Mouse (Mus musculus) kidney, adult 2 months (tissue): Measurements from ENCODE around the gene 1700102P08Rik. TPM values are rescaled to one million over a fixed set of nuclear protein-coding genes. Genes with fewer than 3 reads are reported as not detected.

Source experiments
- DNase-seq: peaks from one replicate; pipeline ENCODE4 v3.0.0; 2021
- H3K27ac ChIP-seq: fragments of 200-500 bp; 2 replicates; pipeline ENCODE4 v1.5.1; 2012; ENCODE audit warnings: low read depth, low read length, control low read depth, inconsistent platforms; ENCODE audit not compliant: insufficient read depth
- H3K27me3 ChIP-seq: fragments of 200-500 bp; replicated peaks from 2 replicates; pipeline ENCODE4 v1.6.1; 2012; ENCODE audit warnings: mild to moderate bottlenecking, moderate library complexity, low read length, inconsistent platforms; ENCODE audit not compliant: control insufficient read depth, insufficient read depth
- H3K36me3 ChIP-seq: fragments of 200-500 bp; 2 replicates; pipeline ENCODE4 v1.6.1; 2012; ENCODE audit warnings: mild to moderate bottlenecking, moderate library complexity, low read length, inconsistent platforms; ENCODE audit not compliant: control insufficient read depth, insufficient read depth
- H3K4me1 ChIP-seq: fragments of 200-500 bp; 2 replicates; pipeline ENCODE4 v1.6.1; 2011; ENCODE audit warnings: low read length; ENCODE audit not compliant: control insufficient read depth, insufficient read depth
- H3K4me3 ChIP-seq: fragments of 200-500 bp; 2 replicates; pipeline ENCODE4 v1.5.1; 2011; ENCODE audit warnings: mild to moderate bottlenecking, low read depth, low read length, control low read depth; ENCODE audit not compliant: insufficient read depth
- CTCF ChIP-seq: fragments of 200-500 bp; conservative IDR thresholded peaks from 2 replicates; pipeline ENCODE4 v1.5.1; 2011; ENCODE audit warnings: low read depth, mild to moderate bottlenecking, control low read depth, low read length, moderate library complexity, mixed read lengths; ENCODE audit not compliant: insufficient read depth, insufficient read length
- POLR2A ChIP-seq: fragments of 200-500 bp; IDR thresholded peaks from one replicate; pipeline ENCODE4 v1.6.1; 2011; ENCODE audit warnings: low read depth, low read length, control low read depth
- WGBS: fragments of 180-500 bp; shearing (Covaris S2); methylation state at CpG from one replicate; pipeline ENCODE4 v1.1.7; 2018; 5-methylcytosine and 5-hydroxymethylcytosine counted together
- polyA plus RNA-seq: library from polyadenylated mRNA; depleted of rRNA; stranded (reverse); fragments of >200 nt; gene quantifications from 2 replicates; pipeline ENCODE4 v1.2.3, GENCODE M21; 2012

1700102P08Rik gene
- polyA plus RNA-seq, 1 experiment: 0.50 TPM

DNA sequence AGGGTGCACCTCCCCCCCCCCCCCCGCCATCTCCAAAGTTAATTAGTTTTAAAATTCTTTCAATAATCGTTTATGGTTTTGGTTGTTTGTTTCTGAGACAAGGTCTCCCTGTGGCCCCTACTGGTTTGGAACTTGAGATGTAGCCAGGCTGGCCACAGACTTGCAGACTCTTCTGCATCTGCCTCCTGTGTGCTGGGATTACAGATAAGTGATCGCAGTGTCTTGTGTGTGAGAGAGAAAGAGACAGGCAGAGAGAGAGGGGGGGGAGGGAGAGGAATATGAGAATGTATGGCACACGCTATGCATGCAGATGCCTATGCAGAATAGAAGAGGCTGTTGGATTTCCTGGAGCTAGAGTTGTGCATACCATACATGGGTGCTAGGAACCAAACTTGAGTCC lies 42.9 kb upstream of the 1700102P08Rik start:
- DNase-seq: no peak
- 89% methylated on average over 4 of the region's 4 CpGs for WGBS
- no peaks in the 10 kb centered on the region for H3K27me3 ChIP-seq
- TF ChIP-seq POLR2A (no peak), CTCF (no peak)
- no peak overlapping the region for H3K27ac ChIP-seq
- H3K4me3 ChIP-seq: no peak overlapping the region
- peaks cover 4% of the 10 kb centered on the region; the same call in 1 of the 2 replicates for H3K36me3 ChIP-seq
- peaks cover 5% of the 10 kb centered on the region; the same call in 1 of the 2 replicates for H3K4me1 ChIP-seq

GRCm38 (mm10) chr9:108378234-108378633 lies 14.4 kb upstream of the 1700102P08Rik start:
- Histone ChIP-seq H3K4me3 (no peak overlapping the region), H3K27me3 (no peaks in the 10 kb centered on the region), H3K36me3 (peaks cover 3% of the 10 kb centered on the region), H3K4me1 (no peaks in the 10 kb centered on the region), H3K27ac (no peak overlapping the region)
- no peak for DNase-seq
- TF ChIP-seq POLR2A (no peak), CTCF (no peak)
- WGBS: 92% methylated on average over 9 of the region's 9 CpGs

DNA sequence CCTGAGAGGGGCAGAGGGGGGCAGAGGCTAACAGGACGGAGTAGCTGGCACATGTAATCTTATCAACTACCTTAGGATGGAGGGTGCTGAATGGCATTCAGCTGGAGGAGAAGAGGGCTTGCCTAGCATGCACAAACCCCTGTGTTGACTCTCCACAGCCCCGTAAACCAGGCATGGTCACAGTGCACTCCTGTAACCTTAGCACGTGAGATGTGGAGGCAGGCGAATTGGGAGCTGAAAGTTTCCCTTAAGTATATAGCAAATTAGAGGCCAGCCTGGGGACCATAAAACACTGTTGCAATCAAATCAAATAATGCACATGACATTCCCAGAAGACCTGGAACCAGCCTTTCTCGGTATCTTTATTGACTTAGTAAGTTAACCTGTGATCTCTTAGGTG lies 13.9 kb upstream of the 1700102P08Rik start:
- TF ChIP-seq CTCF: no peak
- no peak for TF ChIP-seq POLR2A

GRCm38 (mm10) chr9:108379294-108379693 lies 13.3 kb upstream of the 1700102P08Rik start:
- TF ChIP-seq CTCF: no peak
- no peak for TF ChIP-seq POLR2A
- no peak for DNase-seq
- Histone ChIP-seq H3K27me3 (no peaks in the 10 kb centered on the region), H3K4me3 (no peak overlapping the region), H3K4me1 (no peaks in the 10 kb centered on the region), H3K27ac (no peak overlapping the region), H3K36me3 (peaks cover 3% of the 10 kb centered on the region)
- WGBS: 85% methylated on average over 4 of the region's 4 CpGs

More for the DNA sequence above, 13.9 kb upstream of the 1700102P08Rik start:
- no peaks in the 10 kb centered on the region for H3K27me3 ChIP-seq
- WGBS: 89% methylated on average over 5 of the region's 5 CpGs
- no peak overlapping the region for H3K27ac ChIP-seq
- no peak overlapping the region for H3K4me3 ChIP-seq
- DNase-seq: no peak
- peaks cover 3% of the 10 kb centered on the region for H3K36me3 ChIP-seq
- no peaks in the 10 kb centered on the region for H3K4me1 ChIP-seq

- Histone ChIP-seq H3K4me3 (no peak overlapping the region), H3K4me1 (no peaks in the 10 kb centered on the region; the same call in 1 of the 2 replicates), H3K27me3 (no peaks in the 10 kb centered on the region), H3K27ac (no peak overlapping the region), H3K36me3 (peaks cover 3% of the 10 kb centered on the region)
- TF ChIP-seq CTCF: no peak
- TF ChIP-seq POLR2A: no peak
- 97% methylated on average over 9 of the region's 9 CpGs for WGBS
- DNase-seq: no peak
Observed at GRCm38 (mm10) chr9:108381382-108381781, 11.2 kb upstream of the 1700102P08Rik start.

GRCm38 (mm10) chr9:108385006-108385405 lies 7.6 kb upstream of the 1700102P08Rik start:
- Histone ChIP-seq H3K4me3 (no peak overlapping the region), H3K27me3 (no peaks in the 10 kb centered on the region), H3K27ac (no peak overlapping the region), H3K36me3 (peaks cover 3% of the 10 kb centered on the region; the same call in 1 of the 2 replicates), H3K4me1 (peaks cover 3% of the 10 kb centered on the region; the same call in 1 of the 2 replicates)
- WGBS: 56% methylated on average over 7 of the region's 7 CpGs
- TF ChIP-seq POLR2A (no peak), CTCF (no peak)
- DNase-seq: peak; percentile 84

DNA sequence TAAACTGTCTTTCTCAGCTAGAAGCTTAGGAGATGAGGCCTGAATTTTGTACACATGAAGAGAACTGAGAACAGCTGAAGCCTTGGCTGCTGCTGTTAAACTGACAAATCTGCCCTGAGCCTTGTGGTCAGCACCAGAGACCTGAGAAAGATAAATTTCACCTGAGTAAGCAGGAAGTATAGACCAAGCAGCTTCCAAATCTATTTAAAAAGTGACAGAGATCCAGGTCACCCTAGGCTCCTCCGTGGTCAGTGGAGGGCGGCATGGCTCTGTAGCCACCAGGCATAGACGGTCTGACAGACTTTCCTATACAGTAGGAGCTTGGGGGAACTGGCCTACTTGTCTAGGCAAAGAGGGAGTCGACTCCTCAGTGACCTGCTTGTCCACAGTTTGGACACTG lies 5.8 kb upstream of the 1700102P08Rik start:
- no peaks in the 10 kb centered on the region for H3K27me3 ChIP-seq
- DNase-seq: no peak
- no peak overlapping the region for H3K27ac ChIP-seq
- peaks cover 4% of the 10 kb centered on the region; the same call in 1 of the 2 replicates for H3K36me3 ChIP-seq
- TF ChIP-seq POLR2A: no peak
- no peak for TF ChIP-seq CTCF
- no peak overlapping the region for H3K4me3 ChIP-seq
- WGBS: 79% methylated on average over 4 of the region's 4 CpGs
- peaks cover 3% of the 10 kb centered on the region; the same call in 1 of the 2 replicates for H3K4me1 ChIP-seq
